Mouse (Mus musculus) lung, adult 2 months (tissue): Measurements from ENCODE around the gene Rad51c. TPM values are rescaled to one million over a fixed set of nuclear protein-coding genes. Genes with fewer than 3 reads are reported as not detected.
"Not testable (repeated sequence)": the region's sequence is repeated elsewhere in the genome, so short reads cannot be mapped to it uniquely, and the experiment has no call there.

Experiments
- DNase-seq: peaks from one replicate; pipeline ENCODE4 v3.0.0; 2022
- H3K4me1 ChIP-seq: fragments of 200-500 bp; 2 replicates; pipeline ENCODE4 v1.6.1; 2011; ENCODE audit warnings: low read length; ENCODE audit not compliant: control insufficient read depth, insufficient read depth
- H3K4me3 ChIP-seq: fragments of 200-500 bp; replicated peaks from 2 replicates; pipeline ENCODE3; 2011; ENCODE audit warnings: low read depth, mild to moderate bottlenecking, control low read depth, low read length; ENCODE audit errors: extremely low read depth
- CTCF ChIP-seq: fragments of 200-500 bp; IDR thresholded peaks from 2 replicates; pipeline ENCODE4 v1.5.1; 2011; ENCODE audit warnings: mild to moderate bottlenecking, low read length, control low read depth; ENCODE audit not compliant: insufficient read depth
- POLR2A ChIP-seq: fragments of 200-500 bp; IDR thresholded peaks from 2 replicates; pipeline ENCODE4 v1.6.1; 2011; ENCODE audit warnings: low read depth, mild to moderate bottlenecking, control low read depth, low read length, borderline replicate concordance; ENCODE audit errors: extremely low read depth
- WGBS: fragments of 180-500 bp; shearing (Covaris S2); methylation state at CpG from one replicate; pipeline ENCODE4 v1.1.7; 2018; 5-methylcytosine and 5-hydroxymethylcytosine counted together
- polyA plus RNA-seq: library from polyadenylated mRNA; depleted of rRNA; stranded (reverse); fragments of >200 nt; gene quantifications from 2 replicates; pipeline ENCODE4 v1.2.3, GENCODE M21; 2012

Rad51c gene
- polyA plus RNA-seq, 1 experiment = 0.44 TPM

DNA sequence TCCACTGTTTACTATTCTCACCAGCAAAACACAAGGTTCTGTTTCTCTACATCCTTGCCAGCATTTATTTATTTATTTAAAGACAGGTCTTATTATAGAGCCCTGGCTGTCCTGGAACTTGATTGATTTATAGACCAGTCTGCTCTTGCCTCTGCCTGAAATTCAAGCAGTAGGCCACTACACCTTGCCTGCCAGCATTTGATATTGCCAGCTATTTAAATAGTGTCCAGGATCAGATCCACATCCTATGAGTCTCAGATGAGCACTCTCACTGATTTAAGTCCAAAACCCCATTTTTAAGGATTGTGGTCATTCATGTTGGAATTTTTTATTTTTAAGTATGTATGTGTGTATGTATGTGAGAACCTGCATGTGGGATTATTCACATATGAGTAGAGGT, 16.1 kb upstream of the Rad51c start:
- TF ChIP-seq CTCF = no peak
- TF ChIP-seq POLR2A = no peak

GRCm38 (mm10) chr11:87416120-87416519, 11.4 kb upstream of the Rad51c start:
- 55% methylated on average over 5 of the region's 5 CpGs for WGBS
- no peak overlapping the region for H3K4me3 ChIP-seq
- no peaks in the 10 kb centered on the region for H3K4me1 ChIP-seq
- no peak for DNase-seq
- TF ChIP-seq CTCF (no peak), POLR2A (no peak)

More for the DNA sequence above, 16.1 kb upstream of the Rad51c start:
- Histone ChIP-seq H3K4me3 (no peak overlapping the region), H3K4me1 (peaks cover 4% of the 10 kb centered on the region)
- DNase-seq = no peak

- not testable (repeated sequence) for H3K4me3 ChIP-seq
- WGBS = 58% methylated on average over 3 of the region's 3 CpGs
Observed at GRCm38 (mm10) chr11:87413412-87413811, 8.7 kb upstream of the Rad51c start.

GRCm38 (mm10) chr11:87404111-87404853, 472 bp downstream of the Rad51c start:
- peak overlapping the region; percentile 70 for H3K4me3 ChIP-seq
- H3K4me1 ChIP-seq = no peaks in the 10 kb centered on the region
- WGBS = 1% methylated on average over 57 of the region's 58 CpGs
- TF ChIP-seq POLR2A (peak; percentile 83; the same call in 1 of the 2 replicates), CTCF (no peak)
- DNase-seq = peak; percentile 97

More at GRCm38 (mm10) chr11:87413412-87413811, 8.7 kb upstream of the Rad51c start:
- not testable (repeated sequence) for H3K4me1 ChIP-seq, DNase-seq

GRCm38 (mm10) chr11:87398402-87398801, 6.4 kb downstream of the Rad51c start:
- WGBS = 88% methylated on average over 2 of the region's 2 CpGs
- no peaks in the 10 kb centered on the region; the same call in 1 of the 2 replicates for H3K4me1 ChIP-seq
- H3K4me3 ChIP-seq = no peak overlapping the region
- no peak for DNase-seq
- TF ChIP-seq POLR2A = no peak
- no peak for TF ChIP-seq CTCF

GRCm38 (mm10) chr11:87393855-87394254, 10.9 kb downstream of the Rad51c start:
- peak; percentile 31; the same call in 1 of the 2 replicates for TF ChIP-seq CTCF
- TF ChIP-seq POLR2A = no peak
- no peak overlapping the region for H3K4me3 ChIP-seq
- no peak for DNase-seq
- H3K4me1 ChIP-seq = no peaks in the 10 kb centered on the region; the same call in 1 of the 2 replicates
- WGBS = 49% methylated on average over 1 of the region's 1 CpGs

GRCm38 (mm10) chr11:87385676-87386075, 19.1 kb downstream of the Rad51c start:
- DNase-seq = no peak
- WGBS = 95% methylated on average over 1 of the region's 1 CpGs
- TF ChIP-seq CTCF (no peak), POLR2A (no peak)
- no peaks in the 10 kb centered on the region for H3K4me1 ChIP-seq
- H3K4me3 ChIP-seq = no peak overlapping the region

- WGBS = 95% methylated on average over 4 of the region's 4 CpGs
- Histone ChIP-seq H3K4me1 (no peaks in the 10 kb centered on the region), H3K4me3 (no peak overlapping the region)
- no peak for TF ChIP-seq POLR2A
- no peak for TF ChIP-seq CTCF
- no peak for DNase-seq
Observed at GRCm38 (mm10) chr11:87384551-87384950, 20.2 kb downstream of the Rad51c start.

DNA sequence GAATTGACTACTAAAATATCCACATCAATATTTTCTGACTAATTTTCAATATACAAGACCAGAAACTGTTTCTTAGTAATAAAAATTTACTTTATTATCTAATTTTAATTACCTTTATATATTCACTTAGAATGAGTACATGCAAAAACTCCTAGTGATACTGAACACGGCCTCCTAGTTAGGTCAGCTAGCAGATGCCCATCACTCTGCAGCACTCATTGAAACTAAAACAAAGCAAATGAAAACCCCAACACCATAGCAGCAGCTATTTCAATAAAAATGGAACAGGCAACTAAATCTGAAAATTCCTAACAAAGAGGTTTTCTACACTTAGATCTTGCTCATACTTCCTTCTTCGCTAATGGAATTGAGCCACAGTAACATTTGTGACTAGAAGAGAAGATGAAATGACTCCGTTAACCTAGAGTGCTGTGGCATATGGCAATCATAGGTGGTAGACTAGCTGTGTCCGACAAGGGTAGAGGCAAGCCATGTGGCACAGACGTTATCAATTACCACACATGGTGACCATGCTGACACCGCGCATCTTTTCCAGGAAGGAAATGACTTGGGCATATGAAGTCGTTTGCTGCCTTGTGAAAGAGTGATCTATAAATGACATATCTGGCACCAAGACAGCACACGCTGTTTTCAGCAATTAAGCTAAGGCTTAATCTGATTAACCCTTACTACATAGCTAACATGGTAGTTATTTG, 36.7 kb downstream of the Rad51c start:
- WGBS = 61% methylated on average over 9 of the region's 9 CpGs
- TF ChIP-seq POLR2A (no peak), CTCF (no peak)
- H3K4me3 ChIP-seq = no peak overlapping the region
- no peak for DNase-seq
- no peaks in the 10 kb centered on the region for H3K4me1 ChIP-seq

GRCm38 (mm10) chr11:87367061-87367460, 37.7 kb downstream of the Rad51c start:
- no peak for DNase-seq
- no peak for TF ChIP-seq CTCF
- no peak for TF ChIP-seq POLR2A
- no peaks in the 10 kb centered on the region for H3K4me1 ChIP-seq
- WGBS = 66% methylated on average over 7 of the region's 7 CpGs
- H3K4me3 ChIP-seq = no peak overlapping the region
